Mouse (Mus musculus) thymus, postnatal 0 days (tissue): Measurements from ENCODE around the gene Mtrf1. TPM values are rescaled to one million over a fixed set of nuclear protein-coding genes. Genes with fewer than 3 reads are reported as not detected.
"Not testable (repeated sequence)": the region's sequence is repeated elsewhere in the genome, so short reads cannot be mapped to it uniquely, and the experiment has no call there.

ENCODE experiments used
- DNase-seq: peaks from one replicate; pipeline ENCODE4 v3.0.0-alpha.2; 2015; ENCODE audit warnings: low spot score
- polyA plus RNA-seq: library from polyadenylated mRNA; unstranded; fragments of >200 nt; fragmentation: Nextera tagmentation; extraction: Ambion mirVana; gene quantifications from 2 replicates; pipeline ENCODE4 v1.2.1, GENCODE M21; 2015

Mtrf1 gene
- polyA plus RNA-seq, result 8.0 and 9.4 TPM in 2 replicates

DNA sequence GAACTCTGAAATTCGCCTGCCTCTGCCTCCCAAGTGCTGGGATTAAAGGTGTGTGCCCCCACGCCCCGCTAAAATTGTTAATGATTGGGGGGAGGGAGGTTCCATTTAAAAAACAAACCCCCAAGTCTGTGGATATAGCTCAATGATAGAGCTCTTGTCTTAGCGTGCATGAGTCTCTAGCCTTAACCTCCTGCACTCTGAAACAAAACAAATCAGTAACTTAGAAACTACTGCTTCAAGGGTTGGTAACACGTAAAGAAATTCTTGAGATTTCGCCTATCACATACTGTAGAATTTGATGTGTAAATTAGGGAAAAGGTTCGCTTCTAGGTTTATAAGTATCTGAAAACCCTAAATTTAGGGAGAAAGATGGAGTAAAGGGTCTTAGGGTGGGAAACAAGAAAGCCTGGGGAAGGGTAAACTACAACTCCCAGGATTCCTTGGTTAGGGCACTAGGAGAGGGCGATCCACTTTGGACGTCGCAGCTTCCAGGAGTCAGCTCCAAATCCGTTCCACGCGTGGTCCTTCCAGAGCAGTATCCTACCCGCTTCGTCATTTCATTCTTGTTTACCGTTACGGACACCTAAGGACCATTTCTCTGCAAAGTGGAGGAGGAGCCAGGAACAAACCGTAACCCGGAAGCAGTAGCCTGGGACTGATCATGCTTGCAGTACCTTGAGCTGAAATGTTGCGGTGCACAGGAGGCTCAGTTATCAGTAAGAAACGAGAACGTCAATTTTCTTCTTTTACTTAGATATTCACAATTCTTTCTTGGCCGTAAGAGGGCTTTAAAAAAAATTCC lies at the start of gene Mtrf1:
Gene Mtrf1 (plus strand): TSS at position 452 of the 802 bp plus-strand sequence.
- DNase-seq, result peak; percentile 77

DNA sequence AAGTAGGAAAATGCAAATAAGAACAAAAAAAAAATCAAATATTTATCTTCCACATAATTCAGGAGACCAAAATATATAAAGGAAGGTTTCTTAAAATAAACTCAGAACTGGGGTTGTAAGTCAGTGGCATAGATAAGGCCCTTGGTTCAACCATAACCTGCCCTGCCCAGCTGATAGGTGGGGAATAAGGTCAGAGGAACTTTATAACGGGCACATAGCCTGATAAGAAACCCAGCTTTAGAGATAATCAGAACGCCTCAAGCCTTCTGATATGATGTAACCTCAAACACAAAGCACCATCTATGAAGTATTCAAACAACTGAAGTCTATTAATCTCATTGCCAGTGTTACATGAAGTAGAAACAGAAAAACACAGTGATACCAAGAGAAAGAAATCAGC lies 39.5 kb upstream of the Mtrf1 start:
- DNase-seq, result no peak

DNA sequence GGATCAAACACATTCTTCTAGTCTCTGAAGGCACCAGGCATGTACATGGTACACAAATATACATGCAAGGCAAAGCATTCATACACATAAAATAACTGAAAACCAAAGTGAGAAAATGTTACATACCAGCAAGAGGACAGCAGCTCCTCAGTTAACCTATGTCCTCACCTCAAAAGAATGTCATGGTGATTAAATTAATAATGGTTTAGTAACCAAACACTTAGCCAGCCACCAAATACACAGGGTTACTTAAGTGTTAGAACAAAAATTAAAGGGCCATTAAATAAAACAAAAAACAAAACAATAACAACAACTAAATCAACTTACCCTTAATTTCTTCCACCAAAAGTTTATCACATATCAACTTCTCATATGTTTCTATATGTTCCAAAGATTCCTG lies 20.5 kb upstream of the Mtrf1 start:
- no peak for DNase-seq

DNA sequence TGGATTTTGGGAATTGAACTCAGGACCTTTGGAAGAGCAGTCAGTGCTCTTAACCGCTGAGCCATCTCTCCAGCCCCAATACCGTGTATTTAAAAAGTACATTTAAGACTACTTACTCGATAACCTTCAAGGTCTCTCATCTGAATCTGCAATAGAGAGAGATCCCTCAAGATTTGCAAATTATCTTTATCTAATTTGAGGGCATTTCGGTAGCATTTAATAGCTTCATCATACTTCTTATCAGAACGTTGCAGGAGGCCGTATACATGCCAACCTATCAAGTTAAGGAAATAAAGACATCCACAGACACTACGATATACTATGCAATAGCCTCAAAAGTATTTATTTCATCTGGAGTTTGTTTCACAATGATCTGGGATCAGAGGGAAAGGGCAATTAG lies 14.5 kb upstream of the Mtrf1 start:
- DNase-seq, result no peak

DNA sequence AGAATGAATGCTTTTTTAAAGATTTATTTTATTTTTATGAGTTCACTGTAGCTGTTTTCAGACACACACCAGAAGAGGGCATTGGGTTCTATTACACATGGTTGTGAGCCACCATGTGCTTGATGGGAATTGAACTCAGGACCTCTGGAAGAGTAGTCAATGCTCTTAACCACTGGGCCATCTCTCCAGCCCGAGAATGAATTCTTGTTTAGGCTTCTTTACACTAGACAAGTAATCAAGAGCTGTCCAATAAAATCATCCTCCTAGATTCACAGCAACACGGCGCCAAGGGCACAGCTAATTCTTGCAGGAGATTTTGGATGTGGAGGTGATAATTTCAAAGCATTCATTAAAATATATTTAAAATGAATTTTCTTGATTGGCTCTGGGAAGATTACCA lies 9.3 kb upstream of the Mtrf1 start:
- DNase-seq, result no peak

DNA sequence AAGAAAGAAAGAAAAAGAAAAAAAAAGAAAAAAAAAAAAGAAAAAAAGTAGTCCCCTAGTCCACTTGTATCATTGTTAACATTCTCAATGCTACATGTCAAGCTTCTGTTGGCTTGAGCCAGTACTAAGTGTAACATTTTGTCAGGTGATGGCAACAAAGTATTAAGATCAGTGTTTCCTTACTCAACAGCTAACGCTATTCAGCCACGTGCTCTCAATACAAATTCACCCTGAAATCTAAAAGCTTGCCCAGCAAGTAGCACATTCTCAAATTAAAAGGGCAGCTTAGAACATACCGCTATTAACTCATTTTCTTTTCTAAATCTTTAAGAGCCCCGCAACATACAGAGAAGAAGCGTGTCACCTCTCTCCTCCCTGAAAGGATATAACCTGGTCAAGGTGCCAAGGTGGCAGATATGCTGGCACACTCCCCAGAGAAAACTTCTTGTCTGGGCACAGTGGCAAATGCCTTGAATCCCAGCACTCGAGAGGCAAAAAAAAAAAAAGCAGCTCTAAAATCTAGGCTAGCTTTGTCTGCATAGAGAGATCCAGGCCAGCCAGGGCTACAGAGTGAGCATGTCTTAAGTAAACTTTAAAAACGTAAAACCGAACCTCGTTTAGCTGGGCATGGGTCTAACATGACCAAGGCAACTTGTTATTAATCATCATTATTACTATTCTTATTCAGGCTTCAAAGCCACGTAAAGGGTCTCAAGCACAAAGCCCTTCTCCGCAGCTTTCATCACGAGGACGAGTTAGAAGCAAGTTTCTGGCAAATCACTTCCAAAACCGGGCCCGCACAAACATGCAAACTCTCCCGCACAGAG lies 7.9 kb upstream of the Mtrf1 start:
- DNase-seq, result peak; percentile 15

DNA sequence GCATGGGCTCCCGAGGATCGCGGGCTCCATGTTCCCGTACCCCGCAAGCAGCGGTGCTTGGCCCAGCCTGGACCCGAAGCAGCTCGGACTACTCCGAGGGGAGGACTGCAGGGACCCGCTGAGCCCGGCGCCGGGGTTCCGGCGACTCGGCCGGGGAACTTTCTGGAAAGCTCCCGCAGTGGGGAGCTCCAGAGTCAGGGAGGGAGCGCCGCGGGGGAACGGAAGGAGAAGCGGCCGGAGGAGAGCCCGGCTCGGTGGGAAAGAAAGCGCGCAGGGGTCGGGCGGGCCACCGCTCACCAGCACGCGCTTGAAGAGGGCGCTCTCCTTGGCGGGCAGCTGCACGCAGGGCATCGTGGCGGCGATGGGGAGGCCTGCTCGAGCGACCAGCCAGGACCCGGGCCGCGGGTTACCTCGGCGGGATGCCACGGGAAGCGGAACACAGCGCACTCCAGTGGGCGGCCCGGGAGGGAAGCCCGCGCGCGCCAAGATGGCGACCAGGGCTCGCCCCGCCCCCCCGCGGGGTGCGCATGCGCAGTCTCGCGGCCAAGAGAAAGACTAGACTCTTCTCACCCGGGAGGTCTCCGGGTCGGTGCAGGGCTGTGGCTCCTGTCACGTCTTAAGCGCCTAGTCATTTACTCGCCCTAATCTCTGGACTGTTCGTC lies 7.2 kb upstream of the Mtrf1 start, which contains the start of gene Naa16:
Gene Naa16 (minus strand): TSS at position 514 of the 662 bp plus-strand sequence.
- peak; percentile 96 for DNase-seq

DNA sequence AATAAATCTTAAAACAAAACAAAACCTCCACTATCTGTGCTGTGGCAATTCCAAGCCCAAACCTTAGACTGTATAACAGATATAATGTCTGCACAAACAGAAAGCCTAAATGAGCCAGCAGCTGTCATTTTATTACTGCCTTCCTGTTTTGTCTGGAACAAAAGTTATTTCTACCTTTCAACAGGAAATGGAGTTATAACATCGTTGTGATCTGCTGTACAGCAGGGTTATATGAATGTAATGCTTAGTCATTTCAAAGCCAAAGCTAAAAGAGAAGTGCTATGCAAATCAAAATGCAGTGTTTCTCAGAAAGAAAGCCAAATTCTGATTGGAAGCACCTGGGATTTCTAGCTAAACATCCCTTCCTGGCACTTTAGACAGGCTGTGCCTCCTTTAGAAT lies 4.3 kb upstream of the Mtrf1 start:
- peak; percentile 52 for DNase-seq

DNA sequence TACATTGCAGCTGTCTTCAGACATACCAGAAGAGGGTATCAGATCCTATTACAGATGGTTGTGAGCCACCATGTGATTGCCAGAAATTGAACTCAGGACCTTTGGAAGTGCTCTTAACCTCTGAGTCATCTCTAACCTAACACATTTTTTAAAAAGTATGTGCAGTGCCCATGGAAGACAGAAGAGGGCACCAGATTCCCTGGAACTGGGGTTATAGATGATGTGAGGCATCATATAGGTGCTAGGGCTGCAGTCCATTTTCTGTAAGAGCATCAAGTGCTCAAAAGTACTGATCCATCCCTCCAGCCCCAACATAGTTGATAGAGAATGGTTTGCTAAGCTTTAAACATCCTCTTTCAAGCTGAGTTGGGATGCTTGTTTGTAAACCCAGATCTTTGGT lies 3.0 kb upstream of the Mtrf1 start:
- DNase-seq, result peak; percentile 75

DNA sequence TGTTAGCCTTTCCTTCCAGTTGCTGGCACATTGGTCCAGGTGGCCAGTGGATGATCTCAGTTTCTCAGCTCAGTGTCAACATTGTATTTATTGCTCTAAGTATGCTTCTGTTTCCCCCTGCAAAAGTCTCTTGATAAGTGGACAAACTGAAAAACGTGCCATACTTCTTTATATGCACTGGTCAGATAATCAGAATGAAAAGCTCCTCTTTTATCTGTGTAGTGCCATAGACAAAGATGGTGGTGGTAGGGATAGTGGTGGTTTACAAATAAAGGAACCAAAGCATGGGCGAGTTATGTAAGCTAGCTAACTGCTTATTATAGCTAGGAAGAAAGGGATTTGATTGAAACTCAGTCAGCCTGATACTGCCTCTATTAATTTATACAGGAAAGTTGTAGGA lies 10.1 kb downstream of the Mtrf1 start:
- no peak for DNase-seq

DNA sequence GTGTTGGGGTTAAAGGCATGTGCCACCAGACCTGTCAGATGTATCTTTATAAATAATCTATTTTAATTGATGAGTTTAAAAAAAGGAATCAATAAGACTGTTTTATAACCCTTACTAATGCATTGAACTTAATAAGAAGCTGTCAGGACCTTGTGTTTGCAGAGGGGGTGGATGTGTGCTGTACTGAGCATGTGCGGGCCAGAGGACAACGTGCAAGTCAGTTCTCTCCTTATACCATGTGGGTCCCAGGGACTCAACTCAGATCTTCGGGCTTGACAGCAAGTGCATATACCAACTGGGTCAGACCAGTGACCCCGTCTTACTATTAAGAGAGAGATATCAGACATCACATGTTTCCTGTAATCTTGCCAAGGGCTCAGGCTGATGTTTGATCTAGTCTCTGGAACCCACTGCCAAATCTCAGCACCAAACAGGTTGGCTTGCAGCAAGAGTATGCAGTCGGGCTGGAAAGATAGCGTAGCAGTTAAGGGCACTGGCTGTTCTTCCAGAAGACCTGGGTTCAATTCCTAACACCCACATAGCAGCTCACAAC lies 11.8 kb downstream of the Mtrf1 start:
- DNase-seq, result no peak

DNA sequence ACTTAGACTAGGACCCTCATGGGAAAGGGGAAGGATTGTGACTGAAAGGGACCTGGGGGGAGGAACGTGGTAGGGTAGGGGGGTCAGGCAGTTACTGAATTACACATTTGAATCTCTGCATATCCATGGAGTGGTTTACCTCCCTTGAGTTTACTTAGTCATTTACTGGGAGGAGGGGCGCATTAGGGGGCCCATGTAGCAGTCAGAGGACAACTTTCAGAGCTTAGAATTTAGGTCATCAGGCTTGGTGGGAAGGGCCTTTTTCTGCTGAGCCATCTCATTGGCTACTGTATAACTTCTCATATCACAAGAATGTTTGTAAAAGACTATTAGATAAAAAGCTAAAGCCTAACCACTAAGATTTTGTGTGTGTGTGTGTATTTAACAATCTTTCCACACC lies 13.1 kb downstream of the Mtrf1 start:
- DNase-seq, result no peak

DNA sequence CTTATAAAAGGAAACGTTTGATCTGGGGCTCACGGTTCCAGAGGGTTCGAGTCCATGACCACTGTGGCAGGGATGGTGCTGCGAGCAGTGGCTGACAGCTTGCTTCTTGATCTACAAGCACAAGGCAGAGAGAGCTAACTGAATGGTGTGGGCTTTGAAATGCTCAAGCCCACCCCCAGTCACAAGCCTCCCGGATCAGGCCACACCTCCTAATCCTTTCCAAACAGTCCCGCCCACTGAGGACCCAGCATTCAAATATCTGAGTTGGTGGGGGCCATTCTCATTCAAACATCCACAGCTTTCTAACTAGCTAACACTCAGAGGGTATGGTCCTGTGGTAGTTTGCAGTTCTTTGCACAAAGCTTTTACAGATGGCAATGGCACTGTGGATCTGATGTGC lies 15.5 kb downstream of the Mtrf1 start:
- DNase-seq, result no peak

DNA sequence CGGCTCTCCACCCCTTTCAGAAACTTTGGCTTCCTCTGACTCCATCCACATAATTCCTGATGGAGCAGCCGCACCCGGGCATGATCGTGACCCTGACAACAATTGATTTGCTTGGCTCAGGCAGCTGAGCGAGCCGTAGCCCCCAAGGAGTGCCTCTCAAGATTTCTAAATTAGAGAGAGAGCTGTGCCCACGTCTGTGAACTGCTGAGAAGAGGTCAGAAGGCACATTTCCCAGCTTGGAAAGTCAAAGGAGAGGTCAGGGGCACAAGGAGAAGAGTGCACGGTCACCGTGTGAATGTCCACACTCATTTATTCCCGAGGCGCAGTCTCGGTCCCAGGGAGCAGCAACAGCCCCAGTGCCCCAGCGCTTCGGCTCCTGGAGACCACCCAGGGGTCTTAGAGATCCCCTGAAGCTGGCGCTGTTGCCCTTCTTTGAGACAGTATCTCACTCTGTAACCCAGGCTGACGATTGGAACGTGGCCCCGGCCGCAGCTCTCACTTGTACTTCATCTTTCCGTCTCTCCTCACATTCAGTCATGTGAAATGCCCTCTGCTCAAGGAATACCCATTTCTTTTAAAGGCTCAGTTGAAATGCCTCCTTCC lies 22.6 kb downstream of the Mtrf1 start:
- no peak for DNase-seq

DNA sequence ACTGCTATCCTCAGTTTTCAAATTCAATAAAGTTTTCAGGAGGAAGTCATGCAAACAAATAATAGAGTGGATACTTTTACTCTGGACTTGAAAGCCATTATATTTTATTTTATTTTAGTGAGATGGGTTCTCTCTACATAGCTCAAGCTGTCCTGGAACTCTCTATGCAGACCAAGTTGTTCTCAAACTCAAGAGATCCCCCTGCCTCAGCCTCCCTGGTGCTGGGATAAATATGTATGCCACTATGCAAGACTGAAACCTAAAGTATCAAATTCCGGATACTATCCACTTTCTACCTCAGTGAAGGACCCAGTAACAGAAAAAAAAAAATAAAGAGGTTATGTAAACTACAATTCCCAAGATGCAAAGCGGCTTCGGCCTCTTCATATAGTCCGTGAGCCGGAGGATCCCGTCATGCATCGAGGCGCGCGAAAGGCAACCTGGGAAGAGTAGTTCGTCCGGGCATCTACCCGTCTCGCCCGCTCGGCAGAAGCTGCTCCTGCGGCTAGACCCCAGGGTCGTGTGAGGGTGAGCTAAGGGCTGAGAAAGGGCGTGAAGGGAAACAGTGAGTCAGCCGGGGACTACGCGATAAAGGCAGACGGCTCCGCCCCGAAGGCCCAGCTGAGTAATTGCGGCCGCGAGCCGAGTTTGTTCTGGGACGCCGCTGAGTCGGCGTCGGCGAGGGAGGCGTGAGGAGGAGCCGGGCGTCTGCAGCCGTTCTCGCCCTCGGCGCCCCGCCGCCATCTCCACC lies 28.6 kb downstream of the Mtrf1 start, which contains the start of gene Kbtbd7:
Gene Kbtbd7 (plus strand): TSS at position 533 of the 751 bp plus-strand sequence.
- peak; percentile 97 for DNase-seq

DNA sequence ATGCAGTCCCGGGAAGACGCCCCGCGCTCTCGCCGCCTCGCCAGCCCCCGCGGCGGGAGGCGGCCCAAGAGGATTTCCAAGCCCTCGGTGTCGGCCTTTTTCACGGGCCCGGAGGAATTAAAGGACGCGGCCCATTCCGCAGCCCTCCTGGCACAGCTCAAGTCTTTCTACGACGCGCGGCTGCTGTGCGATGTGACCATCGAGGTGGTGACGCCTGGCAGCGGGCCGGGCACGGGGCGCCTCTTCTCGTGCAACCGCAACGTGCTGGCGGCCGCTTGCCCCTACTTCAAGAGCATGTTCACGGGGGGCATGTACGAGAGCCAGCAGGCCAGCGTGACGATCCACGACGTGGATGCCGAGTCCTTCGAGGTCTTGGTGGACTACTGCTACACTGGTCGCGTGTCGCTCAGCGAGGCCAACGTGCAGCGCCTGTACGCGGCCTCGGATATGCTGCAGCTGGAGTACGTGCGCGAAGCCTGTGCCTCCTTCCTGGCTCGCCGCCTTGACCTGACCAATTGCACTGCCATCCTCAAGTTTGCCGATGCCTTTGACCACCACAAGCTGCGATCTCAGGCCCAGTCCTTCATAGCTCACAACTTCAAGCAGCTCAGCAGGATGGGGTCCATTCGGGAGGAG lies 29.3 kb downstream of the Mtrf1 start:
- not testable (repeated sequence) for DNase-seq

DNA sequence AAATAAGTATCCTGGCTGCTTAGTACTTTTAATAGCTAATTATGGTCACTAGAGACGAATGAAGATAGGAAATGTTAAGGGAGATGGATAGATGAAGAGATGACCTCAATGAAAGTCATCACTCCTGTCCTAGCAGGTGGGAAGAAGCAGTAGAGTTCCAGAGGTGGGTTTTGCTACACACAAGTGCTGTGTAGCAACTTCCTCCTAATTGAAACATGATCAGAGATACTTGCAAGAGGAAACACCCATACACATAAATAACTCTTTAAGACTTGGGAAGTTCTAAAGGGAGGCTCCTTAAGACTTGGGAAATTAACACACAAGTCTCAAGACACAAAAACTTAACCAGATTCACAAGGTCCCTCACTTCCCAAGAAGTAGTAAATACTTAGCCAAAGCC lies 36.5 kb downstream of the Mtrf1 start:
- DNase-seq, result no peak

DNA sequence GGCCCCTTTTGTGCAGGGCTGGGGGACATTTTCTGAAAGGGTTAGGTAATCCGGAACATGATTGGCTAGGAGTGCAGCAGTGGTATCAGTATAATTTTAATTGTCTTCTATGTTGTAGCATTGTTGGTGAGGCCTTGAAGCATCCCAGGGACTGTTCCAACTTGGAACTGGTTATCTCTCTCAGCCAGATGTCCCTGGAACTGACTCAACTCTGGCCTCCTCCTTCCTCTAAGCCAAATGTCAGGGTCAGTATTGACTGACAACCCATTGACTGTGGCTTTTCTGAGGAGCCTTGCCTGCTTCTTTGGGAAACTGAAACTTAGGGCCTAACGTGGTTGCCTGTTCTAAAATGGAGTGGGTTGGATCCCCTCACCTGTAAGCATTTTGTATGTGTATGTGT lies 43.1 kb downstream of the Mtrf1 start:
- DNase-seq, result no peak

DNA sequence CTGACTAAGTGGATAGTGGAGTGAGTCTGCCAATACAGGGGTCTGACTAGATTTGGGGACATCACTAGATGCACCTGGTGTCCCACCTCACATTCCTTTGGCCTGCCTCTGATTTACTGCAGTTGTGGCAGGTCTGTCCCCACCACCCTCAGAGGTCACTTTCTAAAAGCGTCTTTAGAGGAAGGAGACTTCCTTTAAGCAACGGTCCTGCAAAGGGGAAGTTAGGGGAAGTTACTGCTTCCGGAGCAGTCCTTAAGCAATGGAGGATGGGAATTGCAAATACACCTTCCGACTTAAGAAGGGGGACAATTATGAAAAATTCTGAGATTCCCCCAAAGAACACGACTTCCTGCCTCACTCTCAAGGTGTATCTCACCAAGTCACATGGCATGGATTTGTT lies 43.9 kb downstream of the Mtrf1 start:
- DNase-seq, result no peak

DNA sequence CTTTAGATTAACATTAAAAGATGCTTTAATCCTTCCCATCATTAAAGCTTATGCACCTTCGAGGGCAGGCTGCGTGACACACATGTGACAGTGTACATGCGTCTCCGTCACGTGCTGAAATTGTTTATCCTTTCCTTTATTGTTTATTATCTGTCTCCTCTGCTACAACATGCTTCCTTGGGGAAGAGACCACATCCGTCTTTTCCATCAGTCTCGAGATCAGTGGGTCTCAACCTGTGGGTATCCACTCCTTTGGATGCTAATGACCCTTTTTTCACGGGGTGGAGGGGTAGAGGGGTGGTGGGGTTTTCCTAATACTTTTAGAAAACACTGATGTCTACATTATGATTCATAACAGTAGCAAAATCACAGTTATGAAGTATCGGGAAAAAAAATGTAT lies 47.0 kb downstream of the Mtrf1 start:
- no peak for DNase-seq
